Mouse (Mus musculus) CH12.LX (cell line): ENCODE results near the gene Fgfr2. TPM values are rescaled to one million over a fixed set of nuclear protein-coding genes. Genes with fewer than 3 reads are reported as not detected.

ENCODE experiments used
- DNase-seq: peaks from one replicate; pipeline ENCODE4 v3.0.0-alpha.2; 2013; ENCODE audit errors: extremely low read depth
- H3K27ac ChIP-seq: 2 replicates; pipeline ENCODE4 v1.5.1; 2012; ENCODE audit warnings: low read depth, mild to moderate bottlenecking, control low read depth, moderate library complexity; ENCODE audit not compliant: insufficient read depth
- H3K27me3 ChIP-seq: replicated peaks from 2 replicates; pipeline ENCODE3; 2012; ENCODE audit warnings: inconsistent platforms
- H3K36me3 ChIP-seq, 2 experiments: replicated peaks in 1 of 2; 2 replicates each; pipeline versions ENCODE3 to v1.6.1; 2012; ENCODE audit warnings: inconsistent platforms in 1 of 2, low read length in 1 of 2, mild to moderate bottlenecking in 1 of 2, mixed read lengths in 1 of 2, moderate library complexity in 1 of 2; ENCODE audit not compliant: control insufficient read depth in 1 of 2, insufficient read depth in 1 of 2
- H3K4me1 ChIP-seq, 2 experiments: 2 replicates each; pipeline ENCODE4 v1.6.1; 2012; ENCODE audit warnings: inconsistent platforms in 1 of 2, moderate library complexity in 1 of 2; ENCODE audit not compliant: insufficient read depth in 2 of 2, control insufficient read depth in 1 of 2
- H3K4me2 ChIP-seq: 2 replicates; pipeline ENCODE4 v1.6.1; 2012; ENCODE audit warnings: low read depth, mild to moderate bottlenecking, control low read depth; ENCODE audit not compliant: poor library complexity, insufficient read depth, severe bottlenecking
- H3K4me3 ChIP-seq, 3 experiments: fragments of 150-350 bp in 1 of 3; sonication (generic) in 1 of 3; replicated peaks in 1 of 3; 2 replicates each; pipeline versions ENCODE3 to v1.5.1; 2011 to 2012; ENCODE audit warnings: low read depth in 2 of 3, low read length in 2 of 3, mild to moderate bottlenecking in 2 of 3, moderate library complexity in 2 of 3, control low read depth in 1 of 3, improper control_type of control experiment in 1 of 3, inconsistent platforms in 1 of 3, mixed read lengths in 1 of 3; ENCODE audit not compliant: poor library complexity in 1 of 3
- H3K79me2 ChIP-seq: replicated peaks from 2 replicates; pipeline ENCODE4 v1.6.1; 2012; ENCODE audit warnings: mild to moderate bottlenecking, moderate library complexity; ENCODE audit not compliant: control insufficient read depth, poor library complexity, insufficient read depth, severe bottlenecking; ENCODE audit errors: extremely low read depth
- H3K9ac ChIP-seq: 2 replicates; pipeline ENCODE4 v1.6.1; 2012; ENCODE audit warnings: low read depth, mild to moderate bottlenecking, control low read depth, moderate library complexity; ENCODE audit not compliant: insufficient read depth
- H3K9me3 ChIP-seq: replicated peaks from 2 replicates; pipeline ENCODE3; 2012; ENCODE audit warnings: low read length, inconsistent platforms, mixed read lengths
- CHD2 ChIP-seq: IDR thresholded peaks from 2 replicates; pipeline ENCODE4 v1.6.1; 2011; ENCODE audit warnings: low read length, improper control_type of control experiment
- CTCF ChIP-seq, 2 experiments: IDR thresholded peaks in 1 of 2; conservative IDR thresholded peaks in 1 of 2; 2 replicates each; pipeline ENCODE4 v1.5.1; 2011 to 2012; ENCODE audit warnings: low read depth in 2 of 2, low read length in 2 of 2, improper control_type of control experiment in 1 of 2, inconsistent platforms in 1 of 2, mild to moderate bottlenecking in 1 of 2, moderate library complexity in 1 of 2
- E2F4 ChIP-seq: IDR thresholded peaks from 2 replicates; pipeline ENCODE4 v1.6.1; 2011; ENCODE audit warnings: low read depth, low read length, improper control_type of control experiment; ENCODE audit not compliant: insufficient replicate concordance
- ELF1 ChIP-seq: IDR thresholded peaks from 2 replicates; pipeline ENCODE4 v1.6.1; 2014; ENCODE audit warnings: low read depth, mild to moderate bottlenecking, inconsistent platforms, low read length, improper control_type of control experiment
- EP300 ChIP-seq: IDR thresholded peaks from 2 replicates; pipeline ENCODE4 v1.6.1; 2011; ENCODE audit warnings: low read length, improper control_type of control experiment
- ETS1 ChIP-seq: conservative IDR thresholded peaks from 2 replicates; pipeline ENCODE4 v1.6.1; 2012; ENCODE audit warnings: low read depth, mild to moderate bottlenecking, inconsistent platforms, low read length, improper control_type of control experiment, moderate library complexity
- MAFK ChIP-seq: IDR thresholded peaks from 2 replicates; pipeline ENCODE4 v1.6.1; 2011; ENCODE audit warnings: low read length, improper control_type of control experiment; ENCODE audit not compliant: insufficient replicate concordance
- MAX ChIP-seq: IDR thresholded peaks from 2 replicates; pipeline ENCODE4 v1.6.1; 2011; ENCODE audit warnings: low read length, improper control_type of control experiment
- MEF2A ChIP-seq: IDR thresholded peaks from 2 replicates; pipeline ENCODE4 v1.6.1; 2014; ENCODE audit warnings: low read depth, mild to moderate bottlenecking, inconsistent platforms, low read length, improper control_type of control experiment, borderline replicate concordance
- NELFE ChIP-seq: IDR thresholded peaks from 2 replicates; pipeline ENCODE4 v1.6.1; 2011; ENCODE audit warnings: low read depth, low read length, improper control_type of control experiment
- NRF1 ChIP-seq: IDR thresholded peaks from 2 replicates; pipeline ENCODE4 v1.6.1; 2014; ENCODE audit warnings: low read depth, mild to moderate bottlenecking, inconsistent platforms, low read length, improper control_type of control experiment, moderate library complexity
- POLR2A ChIP-seq: IDR thresholded peaks from 2 replicates; pipeline ENCODE4 v1.6.1; 2011; ENCODE audit warnings: low read depth, mild to moderate bottlenecking, improper control_type of control experiment, low read length
- POLR2AphosphoS2 ChIP-seq: IDR thresholded peaks from 2 replicates; pipeline ENCODE4 v1.6.1; 2011; ENCODE audit warnings: low read depth, low read length, improper control_type of control experiment
- SIN3A ChIP-seq: IDR thresholded peaks from 2 replicates; pipeline ENCODE4 v1.6.1; 2012; ENCODE audit warnings: low read length, improper control_type of control experiment, inconsistent platforms
- TCF12 ChIP-seq: IDR thresholded peaks from 2 replicates; pipeline ENCODE4 v1.6.1; 2014; ENCODE audit warnings: low read depth, mild to moderate bottlenecking, inconsistent platforms, low read length, improper control_type of control experiment
- USF2 ChIP-seq: conservative IDR thresholded peaks from 2 replicates; pipeline ENCODE4 v1.6.1; 2011; ENCODE audit warnings: low read depth, low read length, improper control_type of control experiment
- ZC3H11A ChIP-seq: IDR thresholded peaks from 2 replicates; pipeline ENCODE4 v1.6.1; 2012; ENCODE audit warnings: low read depth, mild to moderate bottlenecking, inconsistent platforms, low read length, improper control_type of control experiment
- dilution Hi-C: fragments of 300-500 bp; cut with MboI; formaldehyde crosslinking; loops from 2 replicates; pipeline ENCODE4 v1.14.3; 2020; ENCODE audit warnings: low sequenced_read_pairs; ENCODE audit not compliant: extremely low pct_unique_long_range_greater_than_20kb, extremely low pct_ligation_motif_present
- in situ Hi-C: fragments of 300-500 bp; cut with MboI; formaldehyde crosslinking; loops from 3 replicates; pipeline ENCODE4 v1.14.3; 2019; ENCODE audit warnings: low sequenced_read_pairs, low pct_ligation_motif_present, low pct_unique_long_range_greater_than_20kb, mixed read lengths
- polyA plus RNA-seq: library from polyadenylated mRNA; unstranded; fragments of >175 nt; gene quantifications from 2 replicates; pipeline ENCODE4 v1.2.1, GENCODE M21; 2012; ENCODE audit warnings: low read depth; ENCODE audit not compliant: insufficient read length
- total RNA-seq, 2 experiments: library from RNA; depleted of rRNA; stranded (reverse); fragments of 300-350 nt in 1 of 2; fragments of >200 nt in 1 of 2; gene quantifications; 2 replicates each; pipeline ENCODE4 v1.2.3; 2012 to 2014

Gene Fgfr2
- total and polyA plus RNA-seq, 3 experiments: not detected

DNA sequence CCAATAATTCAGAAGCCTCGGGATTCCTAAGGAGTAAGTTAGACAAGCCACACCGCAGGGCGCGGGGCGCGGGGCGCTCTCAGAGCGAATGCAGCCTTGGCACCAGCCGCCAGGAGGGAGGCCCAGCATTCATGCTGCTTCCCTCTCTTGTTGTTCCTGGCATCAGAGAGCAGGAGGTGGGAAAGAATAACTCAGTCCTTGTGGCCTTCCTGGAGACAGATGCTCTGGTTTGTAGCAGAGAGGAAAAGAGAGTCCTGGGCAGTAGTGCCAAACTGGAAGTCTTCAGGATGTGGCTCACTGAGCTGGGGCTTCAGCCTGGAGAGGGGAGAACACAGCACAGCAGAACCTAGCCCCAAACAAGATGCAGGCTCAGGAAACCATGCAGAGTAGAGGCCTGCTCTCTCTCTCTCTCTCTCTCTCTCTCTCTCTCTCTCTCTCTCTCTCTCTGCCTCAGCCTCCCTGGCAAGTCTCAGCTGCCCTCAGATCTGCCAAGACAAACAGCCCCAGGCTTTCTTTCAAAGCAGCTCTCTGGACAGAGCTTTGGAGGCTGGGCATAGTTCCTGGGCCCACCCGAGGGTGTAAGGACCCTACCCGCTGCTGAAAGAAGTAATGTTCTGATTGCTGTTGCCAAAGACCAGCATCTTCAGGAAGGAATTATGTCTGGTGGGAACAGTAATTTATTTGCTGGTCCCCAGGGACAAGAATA lies 2790.5 kb downstream of the Fgfr2 start:
- dilution Hi-C loops (no loop called here), in situ Hi-C loops (no loop called here)
- TF ChIP-seq SIN3A: no peak
- no peak for TF ChIP-seq MAX

DNA sequence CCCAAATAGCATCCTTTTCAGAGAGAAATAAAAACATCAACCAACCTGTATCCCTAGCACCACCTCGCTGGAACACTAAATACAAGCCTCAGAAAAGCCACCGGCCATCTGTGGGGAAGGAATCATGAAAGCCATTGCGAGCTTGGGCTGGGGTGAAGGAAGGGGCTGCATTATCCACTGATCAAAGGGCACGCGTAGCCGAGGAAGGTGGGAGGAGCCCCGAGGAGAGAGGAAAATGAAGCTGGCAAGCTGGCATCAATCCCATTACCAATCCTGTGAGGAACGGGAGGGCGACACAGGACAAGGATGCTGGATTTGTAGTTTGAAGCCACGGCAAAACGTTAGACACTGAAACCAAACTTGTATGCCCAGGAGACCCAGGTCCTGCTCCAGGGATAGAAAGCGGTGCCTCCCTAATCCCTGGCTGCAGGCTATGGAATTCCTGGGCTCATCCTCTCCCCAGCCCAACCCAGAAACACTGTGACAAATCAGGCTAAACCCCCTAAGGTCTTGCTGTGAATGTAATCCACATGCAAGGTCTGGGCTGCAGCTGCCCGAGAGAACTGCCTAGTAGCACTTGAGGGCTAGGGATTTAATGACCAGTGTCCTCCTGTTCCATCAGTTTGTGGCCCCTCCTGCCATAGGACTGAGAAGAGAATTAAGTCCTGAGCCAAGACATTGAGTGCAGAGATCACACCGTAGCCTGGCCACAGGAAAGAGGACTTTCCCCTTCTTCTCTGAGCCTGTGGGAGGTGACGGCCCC lies 2795.4 kb downstream of the Fgfr2 start:
- no peak for DNase-seq
- in situ Hi-C loops: no loop called here
- Histone ChIP-seq H3K79me2 (no peaks in the 10 kb centered on the region), H3K4me3 (no peak overlapping the region), H3K4me2 (no peak overlapping the region), H3K27me3 (peaks cover 85% of the 10 kb centered on the region), H3K36me3 (no peaks in the 10 kb centered on the region), H3K27ac (no peak overlapping the region), H3K9ac (no peak overlapping the region), H3K4me1 (peaks cover 3 to 7% of the 10 kb centered on the region in 2 experiments; a peak in 3 of 4 replicates), H3K9me3 (peaks cover 6% of the 10 kb centered on the region)
- dilution Hi-C loops: no loop called here
- TF ChIP-seq NRF1 (no peak), CHD2 (no peak), POLR2AphosphoS2 (no peak), ETS1 (no peak), E2F4 (no peak), ELF1 (no peak), CTCF (conservative IDR thresholded peaks at IDR 0.05 in 1 of 2, IDR thresholded peaks at IDR 0.05 in 1 of 2; ENCODE audit: low read depth in 2 of 2, low read length in 2 of 2) (no peak), MAFK (no peak), EP300 (no peak), POLR2A (no peak), USF2 (no peak), TCF12 (no peak), MEF2A (no peak), SIN3A (no peak), NELFE (no peak), ZC3H11A (no peak)

More for the DNA sequence above, 2790.5 kb downstream of the Fgfr2 start:
- H3K4me3 ChIP-seq: no peak overlapping the region
- H3K9ac ChIP-seq: no peak overlapping the region
- peaks cover 2% of the 10 kb centered on the region for H3K9me3 ChIP-seq
- H3K79me2 ChIP-seq: no peaks in the 10 kb centered on the region
- H3K36me3 ChIP-seq: no peaks in the 10 kb centered on the region
- H3K4me1 ChIP-seq: no peaks in the 10 kb centered on the region
- no peak overlapping the region for H3K4me2 ChIP-seq
- DNase-seq: no peak
- no peak overlapping the region for H3K27ac ChIP-seq
- peaks cover 83% of the 10 kb centered on the region for H3K27me3 ChIP-seq
